Mouse (Mus musculus) bone marrow, adult 2 months (tissue): ENCODE measurements around the gene Acad12.

Source experiments
- CTCF ChIP-seq: fragments of 200-500 bp; IDR thresholded peaks from 2 replicates; pipeline ENCODE4 v1.5.1; 2011; ENCODE audit warnings: low read length, control low read depth; ENCODE audit not compliant: control insufficient read depth, insufficient read depth
- POLR2A ChIP-seq: fragments of 200-500 bp; IDR thresholded peaks from 2 replicates; pipeline ENCODE4 v1.6.1; 2011; ENCODE audit warnings: low read depth, mild to moderate bottlenecking, control low read depth, low read length, borderline replicate concordance; ENCODE audit not compliant: control insufficient read depth

GRCm38 (mm10) chr5:121591417-121592063 lies 27.2 kb downstream of the Acad12 start:
- no peak for TF ChIP-seq CTCF
- TF ChIP-seq POLR2A: no peak
